Mouse (Mus musculus) C2C12 (cell line): ENCODE measurements around the gene Ptpn5. TPM values are rescaled to one million over a fixed set of nuclear protein-coding genes. Genes with fewer than 3 reads are reported as not detected.

ENCODE experiments used
- H3K27me3 ChIP-seq: one replicate; pipeline ENCODE4 v1.6.1; 2011; ENCODE audit not compliant: control insufficient read depth, insufficient read depth, insufficient read length
- H3K36me3 ChIP-seq: one replicate; pipeline ENCODE4 v1.6.1; 2011; ENCODE audit not compliant: control insufficient read depth, insufficient read depth
- H3K4me3 ChIP-seq: one replicate; pipeline ENCODE4 v1.5.1; 2011; ENCODE audit warnings: mild to moderate bottlenecking, control low read depth; ENCODE audit not compliant: poor library complexity, insufficient read depth, severe bottlenecking
- H3K79me2 ChIP-seq: one replicate; pipeline ENCODE4 v1.6.1; 2011; ENCODE audit not compliant: control insufficient read depth, insufficient read depth
- H3K79me3 ChIP-seq: one replicate; pipeline ENCODE4 v1.6.1; 2011; ENCODE audit warnings: low read depth, control low read depth
- H3ac ChIP-seq: one replicate; pipeline ENCODE3; 2011; ENCODE audit warnings: low read depth; ENCODE audit not compliant: control insufficient read depth, insufficient read length
- CEBPB ChIP-seq: IDR thresholded peaks from one replicate; pipeline ENCODE4 v1.6.1; 2011; ENCODE audit warnings: low read depth, mild to moderate bottlenecking, control low read depth, moderate library complexity
- CTCF ChIP-seq: IDR thresholded peaks from one replicate; pipeline ENCODE4 v1.5.1; 2011; ENCODE audit not compliant: control insufficient read depth, insufficient read depth, insufficient read length
- FOSL1 ChIP-seq: IDR thresholded peaks from one replicate; pipeline ENCODE4 v1.8.0; 2011; ENCODE audit warnings: mild to moderate bottlenecking, low read length; ENCODE audit not compliant: poor library complexity, insufficient read depth, severe bottlenecking
- MAX ChIP-seq: IDR thresholded peaks from one replicate; pipeline ENCODE4 v1.6.1; 2011; ENCODE audit warnings: mild to moderate bottlenecking, control low read depth
- MYOD1 ChIP-seq: IDR thresholded peaks from one replicate; pipeline ENCODE4 v1.6.1; 2011; ENCODE audit warnings: low read depth; ENCODE audit not compliant: control insufficient read depth, insufficient read length
- MYOG ChIP-seq: IDR thresholded peaks from one replicate; pipeline ENCODE4 v1.6.1; 2011; ENCODE audit not compliant: control insufficient read depth, insufficient read length; ENCODE audit errors: extremely low read depth
- USF1 ChIP-seq: IDR thresholded peaks from one replicate; pipeline ENCODE4 v1.6.1; 2011; ENCODE audit warnings: low read depth, mild to moderate bottlenecking, control low read depth, moderate library complexity
- polyA plus RNA-seq: library from polyadenylated mRNA; unstranded; fragments of >200 nt; fragmentation: generic; extraction: Trizol; gene quantifications from one replicate; pipeline ENCODE4 v1.2.1, GENCODE M21; 2012; ENCODE audit warnings: missing spikeins

Ptpn5 gene
- polyA plus RNA-seq, 1 experiment = 0.16 TPM

DNA sequence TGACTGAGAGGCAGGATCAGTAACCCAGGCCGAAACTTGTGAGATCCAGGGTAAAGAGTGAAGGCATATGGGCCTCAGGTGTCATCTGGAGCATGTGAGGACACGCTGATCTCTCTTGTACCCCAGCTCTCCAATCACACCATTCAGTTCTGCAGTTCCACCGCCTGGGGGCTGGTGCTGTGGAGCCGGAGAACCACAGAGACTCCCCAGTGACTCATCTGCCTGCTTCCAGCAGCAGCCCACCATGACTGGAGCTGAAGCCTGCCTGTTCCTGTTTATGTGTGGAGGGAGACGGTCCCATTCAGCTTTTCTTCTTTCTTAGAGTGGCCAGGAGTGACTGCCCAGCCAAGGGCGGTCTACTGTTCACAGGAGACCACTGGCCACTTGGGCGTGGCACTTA lies 35.4 kb downstream of the Ptpn5 start:
- TF ChIP-seq MAX (no peak), CEBPB (no peak), CTCF (no peak), MYOD1 (no peak), USF1 (no peak), MYOG (no peak), FOSL1 (no peak)
- no peaks in the 10 kb centered on the region for H3K79me2 ChIP-seq
- H3K27me3 ChIP-seq = no peaks in the 10 kb centered on the region
- no peak overlapping the region for H3ac ChIP-seq
- no peaks in the 10 kb centered on the region for H3K36me3 ChIP-seq
- H3K4me3 ChIP-seq = no peak overlapping the region
- H3K79me3 ChIP-seq = no peaks in the 10 kb centered on the region

DNA sequence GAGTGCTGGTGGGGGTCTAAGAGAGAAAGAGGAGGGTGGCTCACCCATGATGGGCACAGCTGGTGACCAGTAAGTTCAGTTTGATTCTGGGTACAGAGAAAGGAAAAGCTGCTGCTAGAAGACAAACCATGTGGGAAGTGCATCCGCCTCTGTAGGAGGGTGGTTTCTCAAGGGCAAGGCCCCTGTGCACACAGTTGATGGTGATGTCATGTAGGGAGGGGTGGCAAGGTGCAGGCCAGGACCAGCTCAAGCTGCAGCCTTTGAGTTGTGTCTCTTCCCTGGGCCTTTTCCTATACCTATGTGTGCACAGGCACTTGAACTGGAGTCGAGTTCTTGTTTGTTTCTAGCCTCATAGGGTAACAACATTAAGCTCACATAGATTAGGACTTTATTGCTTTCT lies 38.5 kb downstream of the Ptpn5 start:
- TF ChIP-seq CEBPB (no peak), MYOG (no peak), MYOD1 (no peak), USF1 (no peak), FOSL1 (no peak), CTCF (no peak), MAX (no peak)
- H3K79me3 ChIP-seq = no peaks in the 10 kb centered on the region
- no peaks in the 10 kb centered on the region for H3K79me2 ChIP-seq
- H3ac ChIP-seq = no peak overlapping the region
- no peaks in the 10 kb centered on the region for H3K27me3 ChIP-seq
- no peak overlapping the region for H3K4me3 ChIP-seq
- no peaks in the 10 kb centered on the region for H3K36me3 ChIP-seq

DNA sequence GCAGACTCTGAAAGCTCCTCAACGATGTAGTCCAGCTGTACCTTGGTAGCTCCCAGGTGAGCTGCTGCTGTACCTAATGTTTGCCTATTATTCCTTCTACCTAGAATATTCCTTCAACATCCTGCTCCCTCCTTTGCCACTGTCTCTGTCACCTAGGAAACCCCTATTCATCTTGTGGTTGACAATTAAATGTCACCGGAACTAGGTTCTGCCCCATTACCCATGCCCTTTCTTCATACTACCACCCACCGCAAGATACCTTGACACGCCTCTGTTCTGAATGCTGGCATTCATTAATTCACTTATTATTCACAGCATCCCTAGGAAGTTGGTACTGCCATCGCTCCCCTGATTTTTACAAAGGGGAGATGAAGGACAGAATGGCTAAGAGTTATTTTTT lies 39.5 kb downstream of the Ptpn5 start:
- no peaks in the 10 kb centered on the region for H3K36me3 ChIP-seq
- no peak for TF ChIP-seq FOSL1
- TF ChIP-seq CTCF = no peak
- TF ChIP-seq USF1 = no peak
- TF ChIP-seq MAX = no peak
- TF ChIP-seq MYOG = no peak
- TF ChIP-seq MYOD1 = no peak
- no peak for TF ChIP-seq CEBPB
- H3K27me3 ChIP-seq = peaks cover 4% of the 10 kb centered on the region
- H3K79me3 ChIP-seq = no peaks in the 10 kb centered on the region
- no peaks in the 10 kb centered on the region for H3K79me2 ChIP-seq
- H3ac ChIP-seq = no peak overlapping the region
- no peak overlapping the region for H3K4me3 ChIP-seq

DNA sequence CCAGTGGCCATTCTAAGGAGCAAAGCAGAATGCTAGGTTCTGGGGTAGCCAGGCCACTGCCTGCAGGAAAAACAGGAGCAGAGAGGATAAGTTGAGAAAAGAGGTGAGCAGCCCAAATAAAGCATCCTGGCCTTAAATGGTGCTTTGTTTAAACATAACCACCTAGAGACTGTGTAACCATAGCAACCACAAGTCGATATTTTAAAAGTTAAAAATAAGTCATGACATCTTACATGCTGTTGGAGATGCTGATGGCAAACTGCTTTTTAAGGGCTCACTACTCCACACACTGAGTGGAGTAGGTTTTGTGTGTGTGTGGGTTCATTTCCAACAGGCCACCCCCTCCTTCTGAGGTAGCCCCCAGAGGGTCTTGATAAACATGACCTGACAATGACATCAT lies 48.4 kb downstream of the Ptpn5 start:
- H3K36me3 ChIP-seq = no peaks in the 10 kb centered on the region
- H3K79me2 ChIP-seq = no peaks in the 10 kb centered on the region
- H3K27me3 ChIP-seq = peaks cover 7% of the 10 kb centered on the region
- no peak overlapping the region for H3ac ChIP-seq
- no peak overlapping the region for H3K4me3 ChIP-seq
- TF ChIP-seq MYOD1 (no peak), FOSL1 (no peak), MYOG (no peak), CTCF (no peak), USF1 (no peak), CEBPB (no peak), MAX (no peak)
- no peaks in the 10 kb centered on the region for H3K79me3 ChIP-seq

DNA sequence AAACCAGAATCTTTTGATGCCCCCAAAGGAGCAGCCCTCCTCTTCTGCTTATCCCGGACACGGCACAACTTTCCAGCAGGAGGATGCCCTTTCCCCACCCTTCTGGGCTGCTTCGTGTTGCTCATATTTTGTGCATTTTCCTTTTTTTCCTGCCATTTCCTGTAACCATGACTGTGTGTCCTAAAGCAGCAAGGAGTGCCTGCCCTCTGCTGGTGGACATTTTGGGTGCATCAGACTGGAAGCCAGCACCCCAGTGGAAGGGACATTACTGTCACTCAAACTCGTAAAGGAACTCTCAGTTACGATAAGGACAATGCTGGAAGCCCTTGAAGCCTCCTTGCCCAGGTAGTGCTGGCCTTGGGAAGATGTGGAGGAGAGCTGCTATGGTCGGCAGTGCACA lies 52.2 kb downstream of the Ptpn5 start:
- no peak for TF ChIP-seq USF1
- peak; percentile 73 for TF ChIP-seq CTCF
- TF ChIP-seq CEBPB = no peak

DNA sequence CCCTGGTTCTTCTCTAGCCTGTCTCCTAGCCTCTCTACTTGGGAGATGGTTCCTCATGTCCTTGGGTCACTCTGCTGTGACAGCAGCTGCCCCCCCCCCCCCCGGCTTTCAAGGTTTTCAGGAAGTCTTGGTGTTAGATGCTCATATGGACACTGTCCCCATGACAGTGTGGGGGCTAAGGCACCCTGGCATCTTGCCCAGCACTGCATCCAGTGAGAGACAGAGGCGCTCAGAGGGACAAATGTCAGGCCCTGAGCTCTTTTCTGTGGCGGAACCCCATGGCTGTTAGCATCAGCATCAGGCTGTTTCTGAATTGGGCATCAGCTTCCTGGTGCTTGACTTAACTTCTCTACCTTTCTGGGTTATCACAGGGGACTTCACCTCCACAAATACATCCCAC lies 52.6 kb downstream of the Ptpn5 start:
- Histone ChIP-seq H3ac (no peak overlapping the region), H3K27me3 (no peaks in the 10 kb centered on the region), H3K36me3 (no peaks in the 10 kb centered on the region), H3K79me3 (no peaks in the 10 kb centered on the region), H3K79me2 (no peaks in the 10 kb centered on the region), H3K4me3 (no peak overlapping the region)
- TF ChIP-seq CTCF (no peak), CEBPB (no peak), FOSL1 (no peak), MAX (no peak), USF1 (no peak), MYOG (no peak), MYOD1 (no peak)

More for the DNA sequence above, 52.2 kb downstream of the Ptpn5 start:
- Histone ChIP-seq H3K36me3 (no peaks in the 10 kb centered on the region), H3K79me2 (no peaks in the 10 kb centered on the region), H3ac (peak overlapping the region; percentile 7), H3K27me3 (no peaks in the 10 kb centered on the region), H3K79me3 (no peaks in the 10 kb centered on the region), H3K4me3 (no peak overlapping the region)
